Mouse (Mus musculus) embryonic facial prominence, embryonic 14.5 days (tissue): ENCODE data around the gene Hibadh. TPM values are rescaled to one million over a fixed set of nuclear protein-coding genes. Genes with fewer than 3 reads are reported as not detected.
"Not testable (repeated sequence)": the region's sequence is repeated elsewhere in the genome, so short reads cannot be mapped to it uniquely, and the experiment has no call there.

Source experiments
- ATAC-seq: fragments of 200-750 bp; cut with Nextera tagmentation; 2 replicates; pipeline ENCODE4 v1.8.0; 2017; ENCODE audit warnings: low read depth, moderate number of reproducible peaks, moderate TSS enrichment
- DNase-seq: peaks from one replicate; pipeline ENCODE4 v3.0.0-alpha.2; 2015; ENCODE audit warnings: low spot score
- H3K27ac ChIP-seq: fragments of 300-500 bp; sonication (generic); replicated peaks from 2 replicates; pipeline ENCODE4 v1.5.1; 2014; ENCODE audit warnings: low read depth, mild to moderate bottlenecking, low read length, moderate library complexity
- H3K27me3 ChIP-seq: fragments of 300-500 bp; sonication (generic); replicated peaks from 2 replicates; pipeline ENCODE4 v1.6.1; 2014; ENCODE audit warnings: low read length; ENCODE audit not compliant: control insufficient read depth, insufficient read depth
- H3K36me3 ChIP-seq: fragments of 300-500 bp; sonication (generic); 2 replicates; pipeline ENCODE4 v1.6.1; 2014; ENCODE audit warnings: low read length, mixed read lengths; ENCODE audit not compliant: control insufficient read depth, insufficient read depth
- H3K4me1 ChIP-seq: fragments of 300-500 bp; sonication (generic); 2 replicates; pipeline ENCODE4 v1.6.1; 2014; ENCODE audit warnings: antibody characterized with exemption, low read length; ENCODE audit not compliant: control insufficient read depth, insufficient read depth
- H3K4me2 ChIP-seq: fragments of 300-500 bp; sonication (generic); 2 replicates; pipeline ENCODE4 v1.6.1; 2014; ENCODE audit warnings: low read depth, mild to moderate bottlenecking, low read length, moderate library complexity, mixed read lengths
- H3K4me3 ChIP-seq: fragments of 300-500 bp; sonication (generic); 2 replicates; pipeline ENCODE4 v1.5.1; 2014; ENCODE audit warnings: low read depth, mild to moderate bottlenecking, low read length
- H3K9ac ChIP-seq: fragments of 300-500 bp; sonication (generic); 2 replicates; pipeline ENCODE4 v1.6.1; 2014; ENCODE audit warnings: low read depth, mild to moderate bottlenecking, low read length, moderate library complexity, mixed read lengths
- H3K9me3 ChIP-seq: fragments of 300-500 bp; sonication (generic); 2 replicates; pipeline ENCODE4 v1.6.1; 2016; ENCODE audit warnings: low read length; ENCODE audit not compliant: control insufficient read depth
- WGBS: fragments of 180-500 bp; shearing (Covaris S2); extraction: QIAGEN DNeasy Blood & Tissue Kit; methylation state at CpG from one replicate; pipeline ENCODE4 v1.1.7; 2014; 5-methylcytosine and 5-hydroxymethylcytosine counted together
- polyA plus RNA-seq: library from polyadenylated mRNA; unstranded; fragments of >200 nt; fragmentation: Nextera tagmentation; extraction: Ambion mirVana; gene quantifications from 2 replicates; pipeline ENCODE4 v1.2.1, GENCODE M21; 2014

Gene Hibadh
- 62.1 and 65.4 TPM in 2 replicates for polyA plus RNA-seq

GRCm38 (mm10) chr6:52640224-52640712 lies at the start of gene Hibadh:
Gene Hibadh, minus strand, starts transcription at chr6:52640389.
- Histone ChIP-seq H3K4me3 (peak within 1 kb of the TSS; percentile 83), H3K27ac (peak within 1 kb of the TSS; percentile 68), H3K9me3 (no peaks in the 10 kb centered on the region), H3K4me1 (peaks cover 11% of the 10 kb centered on the region; the same call in 1 of the 2 replicates), H3K4me2 (peak within 1 kb of the TSS; percentile 80), H3K36me3 (no peaks in the 10 kb centered on the region), H3K27me3 (no peaks in the 10 kb centered on the region), H3K9ac (peak within 1 kb of the TSS; percentile 89)
- peak; percentile 98 for DNase-seq
- under 1% methylated on average over 29 of the region's 34 CpGs for WGBS
- peak; percentile 100 for ATAC-seq

DNA sequence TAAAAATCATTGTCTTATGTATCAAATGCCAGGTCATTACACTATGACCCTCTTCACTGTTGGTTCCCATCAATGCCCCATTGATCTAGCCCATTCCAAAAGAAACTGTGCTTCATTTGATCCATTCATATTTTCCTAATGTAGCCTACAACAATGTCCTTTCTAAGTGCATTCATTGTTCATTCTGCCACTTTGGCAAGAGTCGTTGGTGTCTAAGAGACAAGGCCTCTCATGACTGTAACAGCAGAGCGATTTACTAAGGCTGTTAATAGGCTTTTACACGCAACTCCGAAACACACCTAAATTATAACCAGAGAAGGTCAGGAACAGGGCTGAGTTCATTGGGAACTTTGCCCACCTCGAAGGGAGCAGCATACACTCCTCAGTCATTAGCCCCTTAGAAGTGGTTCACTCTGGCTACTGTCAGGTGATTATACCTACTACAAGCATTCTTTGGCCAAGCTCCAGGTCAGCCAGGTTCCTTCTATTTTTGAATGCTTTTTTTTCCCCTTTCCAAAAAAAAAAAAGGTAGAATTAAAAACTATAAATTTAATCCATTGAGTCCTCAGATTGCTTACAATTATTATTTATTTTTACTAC lies 46.8 kb upstream of the Hibadh start:
- Histone ChIP-seq H3K4me1 (no peaks in the 10 kb centered on the region), H3K4me2 (no peak overlapping the region), H3K4me3 (no peak overlapping the region), H3K9me3 (no peaks in the 10 kb centered on the region), H3K36me3 (no peaks in the 10 kb centered on the region), H3K9ac (no peak overlapping the region), H3K27me3 (no peaks in the 10 kb centered on the region), H3K27ac (no peak overlapping the region)
- DNase-seq (no peak), ATAC-seq (no peak)
- WGBS: 66% methylated on average over 5 of the region's 5 CpGs

GRCm38 (mm10) chr6:52682607-52683006 lies 42.4 kb upstream of the Hibadh start:
- DNase-seq (no peak), ATAC-seq (no peak)
- H3K27me3 ChIP-seq: no peaks in the 10 kb centered on the region
- no peak overlapping the region for H3K9ac ChIP-seq
- no peak overlapping the region for H3K4me3 ChIP-seq
- no peak overlapping the region for H3K4me2 ChIP-seq
- H3K36me3 ChIP-seq: no peaks in the 10 kb centered on the region
- H3K9me3 ChIP-seq: no peaks in the 10 kb centered on the region
- no peak overlapping the region for H3K27ac ChIP-seq
- H3K4me1 ChIP-seq: no peaks in the 10 kb centered on the region
- 87% methylated on average over 3 of the region's 3 CpGs for WGBS

- DNase-seq: no peak
- Histone ChIP-seq H3K36me3 (no peaks in the 10 kb centered on the region), H3K4me2 (no peak overlapping the region), H3K9ac (no peak overlapping the region), H3K4me3 (no peak overlapping the region), H3K4me1 (no peaks in the 10 kb centered on the region), H3K9me3 (no peaks in the 10 kb centered on the region), H3K27ac (no peak overlapping the region), H3K27me3 (no peaks in the 10 kb centered on the region)
- no peak for ATAC-seq
- WGBS: 76% methylated on average over 6 of the region's 6 CpGs
Measured at GRCm38 (mm10) chr6:52681847-52682485, 41.8 kb upstream of the Hibadh start.

GRCm38 (mm10) chr6:52680458-52681032 lies 40.4 kb upstream of the Hibadh start:
- no peak overlapping the region for H3K4me2 ChIP-seq
- H3K27ac ChIP-seq: no peak overlapping the region
- no peaks in the 10 kb centered on the region for H3K27me3 ChIP-seq
- H3K4me1 ChIP-seq: no peaks in the 10 kb centered on the region
- ATAC-seq (no peak), DNase-seq (no peak)
- no peak overlapping the region for H3K4me3 ChIP-seq
- H3K9me3 ChIP-seq: no peaks in the 10 kb centered on the region
- no peak overlapping the region for H3K9ac ChIP-seq
- WGBS: 46% methylated on average over 8 of the region's 8 CpGs
- no peaks in the 10 kb centered on the region for H3K36me3 ChIP-seq

GRCm38 (mm10) chr6:52679565-52679964 lies 39.4 kb upstream of the Hibadh start:
- Histone ChIP-seq H3K36me3 (no peaks in the 10 kb centered on the region), H3K27ac (no peak overlapping the region), H3K9ac (no peak overlapping the region), H3K4me1 (no peaks in the 10 kb centered on the region), H3K27me3 (no peaks in the 10 kb centered on the region), H3K4me2 (no peak overlapping the region), H3K4me3 (no peak overlapping the region), H3K9me3 (no peaks in the 10 kb centered on the region)
- WGBS: 84% methylated on average over 9 of the region's 9 CpGs
- DNase-seq (no peak), ATAC-seq (no peak)

DNA sequence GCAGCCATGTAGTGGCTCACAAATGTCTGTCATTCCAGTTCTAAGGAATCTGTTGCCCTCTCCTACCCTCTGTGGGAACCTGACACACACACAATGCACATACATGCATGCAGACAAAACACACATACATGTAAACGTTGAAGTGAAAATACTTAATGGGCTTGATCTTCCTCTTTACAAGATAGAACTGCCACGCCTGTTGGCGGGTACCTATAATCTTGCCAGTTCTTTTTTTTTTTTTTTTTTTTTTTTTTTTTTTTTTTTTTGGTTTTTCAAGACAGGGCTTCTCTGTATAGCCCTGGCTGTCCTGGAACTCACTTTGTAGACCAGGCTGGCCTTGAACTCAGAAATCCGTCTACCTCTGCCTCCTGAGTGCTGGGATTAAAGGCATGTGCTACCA lies 37.3 kb upstream of the Hibadh start:
- ATAC-seq, DNase-seq, H3K27me3 ChIP-seq, H3K9ac ChIP-seq, H3K9me3 ChIP-seq, H3K27ac ChIP-seq, H3K4me1 ChIP-seq, H3K36me3 ChIP-seq, H3K4me2 ChIP-seq, H3K4me3 ChIP-seq: not testable (repeated sequence)
- 87% methylated on average over 4 of the region's 4 CpGs for WGBS

GRCm38 (mm10) chr6:52675222-52675921 lies 35.2 kb upstream of the Hibadh start:
- H3K4me2 ChIP-seq: no peak overlapping the region
- no peak overlapping the region for H3K27ac ChIP-seq
- ATAC-seq (no peak), DNase-seq (peak; percentile 54)
- WGBS: 63% methylated on average over 4 of the region's 4 CpGs
- no peak overlapping the region for H3K4me3 ChIP-seq
- no peaks in the 10 kb centered on the region for H3K36me3 ChIP-seq
- no peaks in the 10 kb centered on the region for H3K27me3 ChIP-seq
- H3K4me1 ChIP-seq: no peaks in the 10 kb centered on the region
- no peaks in the 10 kb centered on the region for H3K9me3 ChIP-seq
- no peak overlapping the region for H3K9ac ChIP-seq
